Comparison of ENCODE assay signal across 18 mouse cellular contexts in genomic region chr10:42590261-42591184, GRCm38 (mm10). TPM values are rescaled to one million over a fixed set of nuclear protein-coding genes. Genes with fewer than 3 reads are reported as not detected.
DNase-seq lines count a peak whose midpoint lies in the region; ATAC-seq and TF ChIP-seq lines count a peak whose summit lies in the region.
"Had no signal": no experiment of that assay in that cellular context is flagged by ENCODE, and none has a peak within 500 bp of the region (broad histone marks: within the 10 kb centered on the region; RNA-seq: fewer than 3 reads in every experiment).

No protein-coding gene starts in this region.

- no peak overlapping the region for H3K9ac ChIP-seq in midbrain, postnatal 0 days (replicated peaks; ENCODE audit: low read length, poor library complexity, severe bottlenecking)
- no peak overlapping the region for H3K9ac ChIP-seq in embryonic facial prominence, embryonic 12.5 days
- H3K9ac ChIP-seq: hindbrain, embryonic 15.5 days; liver, embryonic 15.5 days; neural tube, embryonic 13.5 days had no signal

- H3K4me1 ChIP-seq in midbrain, embryonic 10.5 days: peaks cover 77% of the 10 kb centered on the region
- no peaks in the 10 kb centered on the region for H3K4me1 ChIP-seq in midbrain, postnatal 0 days (ENCODE audit: insufficient read depth, low read length)
- peaks cover 4% of the 10 kb centered on the region for H3K4me1 ChIP-seq in embryonic facial prominence, embryonic 12.5 days
- H3K4me1 ChIP-seq in limb, embryonic 10.5 days: peaks cover 14% of the 10 kb centered on the region

- ATAC-seq in midbrain, postnatal 0 days (ENCODE audit: low FRiP score): no peak
- ATAC-seq in embryonic facial prominence, embryonic 12.5 days (ENCODE audit: insufficient number of reproducible peaks, insufficient read depth, low FRiP score, low TSS enrichment): no peak
- ATAC-seq: CD4-positive, CD25-positive, alpha-beta regulatory T cell, adult 4 months; Patski had no signal

- no peak overlapping the region for H3K4me2 ChIP-seq in midbrain, postnatal 0 days (ENCODE audit: low read depth, low read length, poor library complexity, severe bottlenecking)
- 0 out of 2 replicates have a peak overlapping the region, but pooled peaks have one; percentile 47 for H3K4me2 ChIP-seq in embryonic facial prominence, embryonic 12.5 days (replicated peaks)

- H3K27me3 ChIP-seq in midbrain, embryonic 10.5 days (ENCODE audit: low read depth, poor library complexity, severe bottlenecking): peaks cover 100% of the 10 kb centered on the region
- peaks cover 78% of the 10 kb centered on the region for H3K27me3 ChIP-seq in midbrain, postnatal 0 days (ENCODE audit: insufficient read depth, low read length)
- peaks cover 93% of the 10 kb centered on the region for H3K27me3 ChIP-seq in embryonic facial prominence, embryonic 12.5 days
- H3K27me3 ChIP-seq in limb, embryonic 10.5 days (ENCODE audit: low read depth, poor library complexity, severe bottlenecking): peaks cover 100% of the 10 kb centered on the region

- peak; percentile 38 for DNase-seq in midbrain, embryonic 10.5 days (ENCODE audit: low spot score)
- no peak for DNase-seq in midbrain, postnatal 0 days (ENCODE audit: low spot score)
- DNase-seq in limb, embryonic 10.5 days (ENCODE audit: low spot score): no peak
- no peak for DNase-seq in layer of hippocampus, adult 9-11 months
- no peak for DNase-seq in left cerebral cortex, adult 9 months (ENCODE audit: low spot score in 2 of 2)
- DNase-seq in urinary bladder, adult 2 months (ENCODE audit: low spot score): no peak
- DNase-seq: cerebellum, adult 9-11 months; gastrocnemius, adult 2 months; thymus, postnatal 25 days had no signal

- peak overlapping the region; percentile 52 for H3K4me3 ChIP-seq in midbrain, embryonic 10.5 days
- H3K4me3 ChIP-seq in midbrain, postnatal 0 days (ENCODE audit: low read depth, low read length): no peak overlapping the region
- no peak overlapping the region for H3K4me3 ChIP-seq in embryonic facial prominence, embryonic 12.5 days
- peak overlapping the region; percentile 33; the same call in 1 of the 2 replicates for H3K4me3 ChIP-seq in limb, embryonic 10.5 days

- under 1% methylated on average over 19 of the region's 19 CpGs for WGBS in midbrain, embryonic 10.5 days
- 8% methylated on average over 19 of the region's 19 CpGs for WGBS in midbrain, postnatal 0 days
- 2% methylated on average over 19 of the region's 19 CpGs for WGBS in embryonic facial prominence, embryonic 12.5 days
- 1% methylated on average over 19 of the region's 19 CpGs for WGBS in limb, embryonic 10.5 days

- peaks cover 3% of the 10 kb centered on the region; the same call in 1 of the 2 replicates for H3K36me3 ChIP-seq in midbrain, embryonic 10.5 days
- H3K36me3 ChIP-seq in midbrain, postnatal 0 days (ENCODE audit: insufficient read depth, low read length): no peaks in the 10 kb centered on the region
- H3K36me3 ChIP-seq in embryonic facial prominence, embryonic 12.5 days: no peaks in the 10 kb centered on the region
- H3K36me3 ChIP-seq in limb, embryonic 10.5 days: no peaks in the 10 kb centered on the region
- H3K36me3 ChIP-seq: hindbrain, embryonic 15.5 days; liver, embryonic 15.5 days; neural tube, embryonic 13.5 days had no signal

- peak overlapping the region; percentile 83 for H3K27ac ChIP-seq in midbrain, embryonic 10.5 days (replicated peaks)
- no peak overlapping the region for H3K27ac ChIP-seq in midbrain, postnatal 0 days (ENCODE audit: low read depth, low read length)
- no peak overlapping the region for H3K27ac ChIP-seq in embryonic facial prominence, embryonic 12.5 days
- no peak overlapping the region for H3K27ac ChIP-seq in limb, embryonic 10.5 days
- H3K27ac ChIP-seq: gastrocnemius, adult 2 months; hindbrain, embryonic 15.5 days; liver, embryonic 15.5 days; neural tube, embryonic 13.5 days had no signal

- TF ChIP-seq CTCF in midbrain, postnatal 0 days (IDR thresholded peaks at IDR 0.05): no peak

- peaks cover 4% of the 10 kb centered on the region; the same call in 1 of the 2 replicates for H3K9me3 ChIP-seq in midbrain, embryonic 10.5 days (replicated peaks)
- H3K9me3 ChIP-seq in midbrain, postnatal 0 days (ENCODE audit: low read length): no peaks in the 10 kb centered on the region
- H3K9me3 ChIP-seq in embryonic facial prominence, embryonic 12.5 days: no peaks in the 10 kb centered on the region
- 0 out of 2 replicates have a peak, but pooled peaks cover 4% of the 10 kb centered on the region for H3K9me3 ChIP-seq in limb, embryonic 10.5 days (replicated peaks)
- H3K9me3 ChIP-seq: hindbrain, embryonic 15.5 days; liver, embryonic 15.5 days had no signal

RNA-seq across cellular contexts. Expression of gene Ostm1, which starts 6.9 kb away (rescaled TPM):
- 22.8 and 26.7 TPM in 2 replicates for polyA plus RNA-seq in midbrain, embryonic 10.5 days (2016; fragmentation: Nextera tagmentation; extraction: Ambion mirVana)
- total RNA-seq in midbrain, postnatal 0 days (2014; rRNA removed): 41.8 and 46.6 TPM in 2 replicates
- 39.5 and 40.0 TPM in 2 replicates for polyA plus RNA-seq in midbrain, postnatal 0 days (2015; fragmentation: Nextera tagmentation; extraction: Ambion mirVana)
- 13.6 and 14.1 TPM in 2 replicates for polyA plus RNA-seq in embryonic facial prominence, embryonic 12.5 days (2016; fragmentation: Nextera tagmentation; extraction: Ambion mirVana)
- 8.4 and 8.9 TPM in 2 replicates for polyA plus RNA-seq in limb, embryonic 10.5 days (2016; fragmentation: Nextera tagmentation; extraction: Ambion mirVana)
- 30.1 and 33.5 TPM in 2 replicates for polyA plus RNA-seq in urinary bladder, adult 2 months (2012; rRNA removed)

RNA-seq across cellular contexts. Expression of gene Nr2e1, which starts 7.1 kb away (rescaled TPM):
- polyA plus RNA-seq in midbrain, embryonic 10.5 days (2016; fragmentation: Nextera tagmentation; extraction: Ambion mirVana): 25.3 and 26.3 TPM in 2 replicates
- total RNA-seq in midbrain, postnatal 0 days (2014; rRNA removed): 1.3 and 3.2 TPM in 2 replicates
- 3.2 and 3.6 TPM in 2 replicates for polyA plus RNA-seq in midbrain, postnatal 0 days (2015; fragmentation: Nextera tagmentation; extraction: Ambion mirVana)
- polyA plus RNA-seq in embryonic facial prominence, embryonic 12.5 days (2016; fragmentation: Nextera tagmentation; extraction: Ambion mirVana): 5.8 and 6.6 TPM in 2 replicates
- polyA plus RNA-seq in limb, embryonic 10.5 days (2016; fragmentation: Nextera tagmentation; extraction: Ambion mirVana): not detected in 2 replicates
- not detected in 2 replicates for polyA plus RNA-seq in urinary bladder, adult 2 months (2012; rRNA removed)
- total RNA-seq: adrenal gland, adult 18-20 months; gastrocnemius, adult 2 months had no signal
- polyA plus RNA-seq: CD4-positive, CD25-positive, alpha-beta regulatory T cell, adult 4 months; kidney, embryonic 16.5 days; limb, embryonic 11.5 days; liver, embryonic 15.5 days; neural tube, embryonic 13.5 days; Patski had no signal

Comparison
In these comparisons a context has a peak if more than half of its experiments do, and no peak if none do; other contexts are left out.
1. H3K4me3 ChIP-seq: peak in midbrain, embryonic 10.5 days (single experiment) and limb, embryonic 10.5 days (single experiment); none in midbrain, postnatal 0 days (single experiment) and embryonic facial prominence, embryonic 12.5 days (single experiment).